Mouse (Mus musculus): ENCODE results near the gene Bcl2a1d.
"Not testable (repeated sequence)": the region's sequence is repeated elsewhere in the genome, so short reads cannot be mapped to it uniquely, and the experiment has no call there.

Bcl2a1d gene

DNA sequence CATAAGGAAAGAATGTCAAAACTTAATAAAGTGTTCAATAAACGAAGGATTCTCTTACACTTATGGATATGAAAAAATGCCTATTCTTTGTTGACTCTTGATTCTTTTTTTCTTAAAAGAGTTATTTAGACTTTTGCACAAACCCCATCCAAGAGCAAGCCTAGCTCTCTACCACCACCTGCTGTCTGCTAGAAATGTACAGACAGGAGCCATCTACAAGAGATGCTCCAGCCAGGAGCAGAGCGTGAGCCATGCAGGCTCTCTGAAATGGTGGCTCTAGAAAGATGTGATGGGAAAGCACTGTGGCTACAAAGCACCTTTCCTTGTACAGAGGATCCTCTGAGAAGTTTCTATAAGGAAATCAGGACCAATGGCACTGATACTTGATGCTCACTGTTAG, 33.0 kb downstream of the Bcl2a1d start:
- not testable (repeated sequence) for DNase-seq (ENCODE audit: low read depth, low spot score)

DNA sequence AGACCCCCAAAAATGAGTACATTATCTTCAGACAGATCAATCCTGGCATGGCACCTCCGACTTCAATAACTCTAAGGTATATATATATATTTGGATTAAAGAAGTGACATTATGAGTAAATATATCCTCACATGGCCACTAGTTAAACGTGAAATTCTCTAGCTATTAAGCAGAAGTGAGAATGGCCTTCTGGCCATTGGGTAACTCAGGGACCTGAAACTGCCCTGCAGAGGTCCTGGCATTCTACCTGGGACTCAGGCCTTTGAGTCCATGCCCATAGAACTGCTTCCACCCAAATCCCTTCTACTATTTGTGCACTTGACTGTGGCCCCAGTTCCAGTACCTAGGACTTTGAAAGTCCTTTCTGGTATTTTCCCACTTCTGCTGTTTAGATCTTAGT, 40.4 kb downstream of the Bcl2a1d start:
- not testable (repeated sequence) for DNase-seq (ENCODE audit: low read depth, low spot score)

DNA sequence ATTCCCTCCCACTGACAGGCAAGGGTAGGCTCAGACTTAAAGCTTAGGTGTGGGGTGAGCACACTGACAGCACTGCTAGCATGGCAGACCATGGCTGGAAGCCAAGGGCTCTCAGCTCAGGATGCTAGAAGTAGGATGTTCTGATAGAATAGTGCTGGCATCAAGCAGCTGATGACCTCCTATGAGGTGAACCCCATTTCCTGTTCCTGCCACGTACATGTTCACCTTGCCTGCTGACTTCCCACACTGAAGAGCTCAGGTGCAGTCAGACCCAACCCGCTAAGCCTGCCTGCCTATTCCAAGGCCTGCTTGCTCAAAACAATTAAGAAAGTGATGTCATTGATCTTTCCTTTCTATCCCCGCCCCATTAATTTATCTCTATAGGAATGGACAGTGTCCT, 42.3 kb downstream of the Bcl2a1d start:
- DNase-seq (ENCODE audit: low read depth, low spot score) = not testable (repeated sequence)

DNA sequence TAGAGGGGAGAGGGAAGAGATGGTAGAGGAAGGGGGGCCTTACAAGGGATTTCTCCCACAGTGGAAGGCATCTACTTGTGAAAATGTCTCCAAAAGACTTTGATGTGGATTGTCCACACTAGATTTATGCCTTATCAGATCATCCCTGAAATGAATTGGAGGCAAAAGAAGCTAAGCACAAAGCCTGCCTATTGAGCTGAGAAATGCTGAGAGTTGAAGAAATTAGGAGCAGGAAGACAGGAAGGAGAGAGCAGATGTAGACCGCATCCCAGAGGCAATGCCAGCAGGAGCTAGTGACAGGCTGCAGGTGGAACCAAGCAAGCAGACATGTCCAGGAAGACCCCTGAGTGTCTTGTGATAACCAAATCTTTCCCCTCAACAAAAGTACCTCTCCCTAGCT, 45.0 kb downstream of the Bcl2a1d start:
- DNase-seq (ENCODE audit: low read depth, low spot score) = not testable (repeated sequence)

Measured in skeletal muscle tissue, adult 2 months (tissue).